Mouse (Mus musculus) lung, adult 18-20 months (tissue): Measurements from ENCODE around the gene Rhox4d.
"Not testable (repeated sequence)": the region's sequence is repeated elsewhere in the genome, so short reads cannot be mapped to it uniquely, and the experiment has no call there.

ENCODE experiments used
- DNase-seq, 2 experiments: peaks; one replicate each; pipeline ENCODE4 v3.0.0; 2022; ENCODE audit warnings: mixed read lengths in 2 of 2

The Rhox4d gene

DNA sequence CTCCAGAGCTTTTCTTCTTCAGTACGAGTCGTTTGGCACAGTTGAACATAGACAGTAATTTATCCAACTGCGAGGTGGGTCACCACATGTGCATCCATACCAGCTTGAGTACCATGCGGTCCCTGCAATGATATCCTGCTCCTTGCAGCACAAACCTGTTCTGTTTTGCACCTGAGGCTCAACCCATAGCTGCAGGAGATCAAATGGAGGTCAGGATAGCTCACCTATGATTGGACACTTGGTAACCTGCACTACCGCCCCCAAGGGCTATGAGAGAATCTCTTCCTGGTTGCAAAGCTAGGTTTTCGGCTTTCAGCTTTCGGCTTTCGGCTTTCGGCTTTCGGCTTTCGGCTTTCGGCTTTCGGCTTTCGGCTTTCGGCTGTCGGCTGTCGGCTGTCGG, at the start of gene Rhox4d:
Rhox4d (plus strand) TSS at position 301 of the 400 bp plus-strand sequence.
- not testable (repeated sequence) for DNase-seq

DNA sequence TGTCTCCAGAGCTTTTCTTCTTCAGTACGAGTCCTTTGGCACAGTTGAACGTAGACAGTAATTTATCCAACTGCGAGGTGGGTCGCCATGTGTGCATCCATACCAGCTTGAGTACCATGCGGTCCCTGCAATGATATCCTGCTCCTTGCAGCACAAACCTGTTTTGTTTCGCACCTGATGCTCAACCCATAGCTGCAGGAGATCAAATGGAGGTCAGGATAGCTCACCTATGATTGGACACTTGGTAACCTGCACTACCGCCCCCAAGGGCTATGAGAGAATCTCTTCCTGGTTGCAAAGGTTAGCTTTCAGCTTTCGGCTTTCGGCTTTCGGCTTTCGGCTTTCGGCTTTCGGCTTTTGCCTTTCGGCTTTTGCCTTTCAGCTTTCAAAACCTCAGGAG, 34.1 kb upstream of the Rhox4d start, which contains the start of gene Rhox4c:
Rhox4c (plus strand) TSS at position 301 of the 400 bp plus-strand sequence.
- not testable (repeated sequence) for DNase-seq

DNA sequence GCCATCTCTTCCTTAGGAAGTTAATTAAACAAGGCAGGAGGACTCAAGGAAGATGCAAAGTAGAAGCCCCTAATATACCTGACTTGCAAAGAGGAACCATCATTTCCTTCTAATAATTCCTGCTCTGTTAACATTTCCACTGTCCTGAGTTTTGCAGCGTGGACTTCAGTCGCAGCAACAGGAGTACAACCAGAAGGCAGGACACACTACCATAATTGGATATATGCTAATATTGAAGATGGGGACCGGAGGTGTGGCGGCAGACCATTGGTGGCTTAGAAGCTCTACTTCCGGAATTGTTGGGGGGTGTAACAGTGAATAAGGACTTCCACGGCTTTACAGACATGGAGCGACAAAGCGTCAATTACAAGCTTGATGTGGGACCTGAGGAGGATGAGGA, 16.0 kb downstream of the Rhox4d start, which contains the start of gene Rhox2e:
Rhox2e (plus strand) TSS at position 301 of the 400 bp plus-strand sequence.
- DNase-seq, result not testable (repeated sequence)

DNA sequence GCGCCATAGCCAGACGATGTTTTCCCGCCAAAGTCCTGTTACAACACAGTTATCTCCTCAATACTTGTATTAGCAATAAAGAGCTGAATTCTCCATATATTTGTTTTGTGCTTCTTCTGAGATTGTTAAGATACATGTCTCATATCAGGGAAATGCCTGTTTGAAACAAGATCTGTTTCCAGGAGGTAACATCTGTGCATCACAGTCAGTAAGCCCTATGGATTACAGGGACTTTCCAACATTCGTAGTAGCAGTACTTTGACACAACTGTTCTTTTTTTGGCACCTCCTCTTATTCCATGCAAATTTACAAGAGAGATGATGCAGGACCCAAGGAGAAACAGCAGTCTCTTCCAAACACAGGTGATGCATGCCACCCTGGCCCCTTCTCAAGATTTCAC, 27.6 kb downstream of the Rhox4d start, which contains the start of gene Rhox3e:
Rhox3e (plus strand) TSS at position 301 of the 400 bp plus-strand sequence.
- not testable (repeated sequence) for DNase-seq

DNA sequence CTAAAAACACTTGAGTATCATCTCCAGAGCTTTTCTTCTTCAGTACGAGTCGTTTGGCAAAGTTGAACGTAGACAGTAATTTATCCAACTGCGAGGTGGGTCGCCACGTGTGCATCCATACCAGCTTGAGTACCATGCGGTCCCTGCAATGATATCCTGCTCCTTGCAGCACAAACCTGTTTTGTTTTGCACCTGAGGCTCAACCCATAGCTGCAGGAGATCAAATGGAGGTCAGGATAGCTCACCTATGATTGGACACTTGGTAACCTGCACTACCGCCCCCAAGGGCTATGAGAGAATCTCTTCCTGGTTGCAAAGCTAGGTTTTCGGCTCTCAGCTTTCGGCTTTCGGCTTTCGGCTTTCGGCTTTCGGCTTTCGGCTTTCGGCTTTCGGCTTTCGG, 43.0 kb downstream of the Rhox4d start, which contains the start of gene Rhox4e:
Rhox4e (plus strand) TSS at position 301 of the 400 bp plus-strand sequence.
- DNase-seq, result not testable (repeated sequence)
